Mouse (Mus musculus) erythroblast, embryonic 14.5 days (primary cell): ENCODE results near the gene Pan3.

Experiments
- GATA1 ChIP-seq: IDR thresholded peaks from 2 replicates; pipeline ENCODE4 v1.6.1; 2012; ENCODE audit warnings: low read length, inconsistent platforms, mixed read lengths
- TAL1 ChIP-seq: IDR thresholded peaks from 3 replicates; pipeline ENCODE4 v1.6.1; 2012; ENCODE audit warnings: low read length, inconsistent platforms, mixed read lengths

DNA sequence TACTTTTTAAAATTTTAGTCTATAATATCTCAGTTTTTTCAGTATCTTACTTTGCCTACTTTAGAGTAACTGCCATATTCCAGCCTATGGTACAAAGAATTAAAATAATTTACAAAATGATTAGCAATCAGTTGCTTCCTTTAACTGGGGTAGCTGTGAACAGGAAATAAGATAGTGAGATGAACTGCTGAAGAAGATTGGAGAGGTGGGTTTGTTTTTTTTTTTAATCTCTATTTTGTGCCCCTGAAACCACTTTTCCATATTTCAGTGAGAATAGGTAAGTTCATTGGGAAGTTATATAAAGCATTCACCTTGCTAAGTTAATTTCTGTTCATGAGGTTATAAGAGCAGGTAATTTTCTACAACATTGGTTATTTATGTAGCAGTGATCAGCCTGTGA, 36.4 kb downstream of the Pan3 start:
- TF ChIP-seq TAL1 (no peak), GATA1 (no peak)
